Mouse (Mus musculus): ENCODE results near the gene Ndrg2. TPM values are rescaled to one million over a fixed set of nuclear protein-coding genes. Genes with fewer than 3 reads are reported as not detected.

Gene Ndrg2
- polyA plus RNA-seq, 1 experiment from 2014 or later, result 10.4 TPM

- no peaks in the 10 kb centered on the region for H3K27me3 ChIP-seq (ENCODE audit: control insufficient read depth, insufficient read depth, low read length)
- H3K27ac ChIP-seq (ENCODE audit: low read depth, low read length), result no peak overlapping the region
- no peaks in the 10 kb centered on the region for H3K9me3 ChIP-seq (ENCODE audit: control insufficient read depth, low read length)
- no peaks in the 10 kb centered on the region for H3K36me3 ChIP-seq (ENCODE audit: control insufficient read depth, insufficient read depth, low read length)
- DNase-seq (ENCODE audit: low spot score) (no peak), ATAC-seq (ENCODE audit: insufficient read depth, low FRiP score, low TSS enrichment) (no peak)
- no peaks in the 10 kb centered on the region for H3K4me1 ChIP-seq (ENCODE audit: control insufficient read depth, insufficient read depth, low read length)
- no peak overlapping the region for H3K4me3 ChIP-seq (ENCODE audit: low read depth, low read length)
- no peak overlapping the region for H3K4me2 ChIP-seq (ENCODE audit: low read depth)
- H3K9ac ChIP-seq (ENCODE audit: low read length), result no peak overlapping the region
- 93% methylated on average over 9 of the region's 9 CpGs for WGBS
Measured at GRCm38 (mm10) chr14:51903782-51904181, 10.2 kb downstream of the Ndrg2 start.

- H3K9me3 ChIP-seq (ENCODE audit: control insufficient read depth, low read length), result no peaks in the 10 kb centered on the region
- H3K4me2 ChIP-seq (ENCODE audit: low read depth), result no peak overlapping the region
- ATAC-seq (ENCODE audit: insufficient read depth, low FRiP score, low TSS enrichment), result peak; percentile 65; the same call in 1 of the 2 replicates
- H3K27me3 ChIP-seq (ENCODE audit: control insufficient read depth, insufficient read depth, low read length), result no peaks in the 10 kb centered on the region
- H3K27ac ChIP-seq (ENCODE audit: low read depth, low read length), result no peak overlapping the region
- no peaks in the 10 kb centered on the region for H3K36me3 ChIP-seq (ENCODE audit: control insufficient read depth, insufficient read depth, low read length)
- no peak overlapping the region for H3K9ac ChIP-seq (ENCODE audit: low read length)
- DNase-seq (ENCODE audit: low spot score), result peak; percentile 80
- H3K4me3 ChIP-seq (ENCODE audit: low read depth, low read length), result no peak overlapping the region
- WGBS, result 62% methylated on average over 9 of the region's 9 CpGs
- no peaks in the 10 kb centered on the region for H3K4me1 ChIP-seq (ENCODE audit: control insufficient read depth, insufficient read depth, low read length)
Measured at GRCm38 (mm10) chr14:51902806-51903710, 10.9 kb downstream of the Ndrg2 start.

- Histone ChIP-seq H3K4me1 (ENCODE audit: control insufficient read depth, insufficient read depth, low read length) (no peaks in the 10 kb centered on the region), H3K9ac (ENCODE audit: low read length) (no peak overlapping the region), H3K4me3 (ENCODE audit: low read depth, low read length) (no peak overlapping the region), H3K36me3 (ENCODE audit: control insufficient read depth, insufficient read depth, low read length) (no peaks in the 10 kb centered on the region), H3K27ac (ENCODE audit: low read depth, low read length) (no peak overlapping the region), H3K4me2 (ENCODE audit: low read depth) (no peak overlapping the region), H3K9me3 (ENCODE audit: control insufficient read depth, low read length) (no peaks in the 10 kb centered on the region), H3K27me3 (ENCODE audit: control insufficient read depth, insufficient read depth, low read length) (no peaks in the 10 kb centered on the region)
- DNase-seq (ENCODE audit: low spot score) (no peak), ATAC-seq (ENCODE audit: insufficient read depth, low FRiP score, low TSS enrichment) (no peak)
- 86% methylated on average over 1 of the region's 1 CpGs for WGBS
Measured at GRCm38 (mm10) chr14:51899351-51899750, 14.6 kb downstream of the Ndrg2 start.

- no peak overlapping the region for H3K27ac ChIP-seq (ENCODE audit: low read depth, low read length)
- H3K4me3 ChIP-seq (ENCODE audit: low read depth, low read length), result no peak overlapping the region
- no peak overlapping the region for H3K9ac ChIP-seq (ENCODE audit: low read length)
- no peaks in the 10 kb centered on the region for H3K4me1 ChIP-seq (ENCODE audit: control insufficient read depth, insufficient read depth, low read length)
- WGBS, result 87% methylated on average over 8 of the region's 8 CpGs
- H3K4me2 ChIP-seq (ENCODE audit: low read depth), result no peak overlapping the region
- DNase-seq (ENCODE audit: low spot score) (no peak), ATAC-seq (ENCODE audit: insufficient read depth, low FRiP score, low TSS enrichment) (no peak)
- H3K9me3 ChIP-seq (ENCODE audit: control insufficient read depth, low read length), result no peaks in the 10 kb centered on the region
- no peaks in the 10 kb centered on the region for H3K36me3 ChIP-seq (ENCODE audit: control insufficient read depth, insufficient read depth, low read length)
- no peaks in the 10 kb centered on the region for H3K27me3 ChIP-seq (ENCODE audit: control insufficient read depth, insufficient read depth, low read length)
Measured at GRCm38 (mm10) chr14:51896539-51897170, 17.3 kb downstream of the Ndrg2 start.

GRCm38 (mm10) chr14:51896019-51896418 is 17.9 kb downstream of the Ndrg2 start:
- Histone ChIP-seq H3K9ac (ENCODE audit: low read length) (no peak overlapping the region), H3K4me1 (ENCODE audit: control insufficient read depth, insufficient read depth, low read length) (no peaks in the 10 kb centered on the region), H3K27me3 (ENCODE audit: control insufficient read depth, insufficient read depth, low read length) (no peaks in the 10 kb centered on the region), H3K27ac (ENCODE audit: low read depth, low read length) (no peak overlapping the region), H3K4me3 (ENCODE audit: low read depth, low read length) (no peak overlapping the region), H3K4me2 (ENCODE audit: low read depth) (no peak overlapping the region), H3K9me3 (ENCODE audit: control insufficient read depth, low read length) (no peaks in the 10 kb centered on the region), H3K36me3 (ENCODE audit: control insufficient read depth, insufficient read depth, low read length) (peaks cover 3% of the 10 kb centered on the region; the same call in 1 of the 2 replicates)
- WGBS, result 88% methylated on average over 6 of the region's 6 CpGs
- ATAC-seq (ENCODE audit: insufficient read depth, low FRiP score, low TSS enrichment) (no peak), DNase-seq (ENCODE audit: low spot score) (no peak)

- peaks cover 10% of the 10 kb centered on the region for H3K36me3 ChIP-seq (ENCODE audit: control insufficient read depth, insufficient read depth, low read length)
- DNase-seq (ENCODE audit: low spot score), result no peak
- WGBS, result 79% methylated on average over 14 of the region's 14 CpGs
- no peak for ATAC-seq (ENCODE audit: insufficient read depth, low FRiP score, low TSS enrichment)
- no peak overlapping the region for H3K4me3 ChIP-seq (ENCODE audit: low read depth, low read length)
- no peak overlapping the region for H3K9ac ChIP-seq (ENCODE audit: low read length)
- H3K4me1 ChIP-seq (ENCODE audit: control insufficient read depth, insufficient read depth, low read length), result no peaks in the 10 kb centered on the region
- no peak overlapping the region for H3K27ac ChIP-seq (ENCODE audit: low read depth, low read length)
- no peaks in the 10 kb centered on the region for H3K27me3 ChIP-seq (ENCODE audit: control insufficient read depth, insufficient read depth, low read length)
- no peak overlapping the region for H3K4me2 ChIP-seq (ENCODE audit: low read depth)
- no peaks in the 10 kb centered on the region for H3K9me3 ChIP-seq (ENCODE audit: control insufficient read depth, low read length)
Measured at GRCm38 (mm10) chr14:51895071-51895470, 18.9 kb downstream of the Ndrg2 start.

GRCm38 (mm10) chr14:51893809-51894208 is 20.1 kb downstream of the Ndrg2 start:
- Histone ChIP-seq H3K27me3 (ENCODE audit: control insufficient read depth, insufficient read depth, low read length) (no peaks in the 10 kb centered on the region), H3K4me3 (ENCODE audit: low read depth, low read length) (no peak overlapping the region), H3K4me2 (ENCODE audit: low read depth) (no peak overlapping the region), H3K27ac (ENCODE audit: low read depth, low read length) (no peak overlapping the region), H3K9me3 (ENCODE audit: control insufficient read depth, low read length) (no peaks in the 10 kb centered on the region), H3K9ac (ENCODE audit: low read length) (no peak overlapping the region), H3K36me3 (ENCODE audit: control insufficient read depth, insufficient read depth, low read length) (peaks cover 15% of the 10 kb centered on the region), H3K4me1 (ENCODE audit: control insufficient read depth, insufficient read depth, low read length) (no peaks in the 10 kb centered on the region)
- ATAC-seq (ENCODE audit: insufficient read depth, low FRiP score, low TSS enrichment) (no peak), DNase-seq (ENCODE audit: low spot score) (no peak)
- WGBS, result 62% methylated on average over 3 of the region's 3 CpGs

- H3K36me3 ChIP-seq (ENCODE audit: control insufficient read depth, insufficient read depth, low read length), result peaks cover 15% of the 10 kb centered on the region
- WGBS, result 32% methylated on average over 10 of the region's 10 CpGs
- no peak overlapping the region for H3K27ac ChIP-seq (ENCODE audit: low read depth, low read length)
- no peak overlapping the region for H3K4me2 ChIP-seq (ENCODE audit: low read depth)
- ATAC-seq (ENCODE audit: insufficient read depth, low FRiP score, low TSS enrichment) (no peak), DNase-seq (ENCODE audit: low spot score) (no peak)
- H3K9me3 ChIP-seq (ENCODE audit: control insufficient read depth, low read length), result no peaks in the 10 kb centered on the region
- H3K4me3 ChIP-seq (ENCODE audit: low read depth, low read length), result no peak overlapping the region
- H3K9ac ChIP-seq (ENCODE audit: low read length), result no peak overlapping the region
- no peaks in the 10 kb centered on the region for H3K27me3 ChIP-seq (ENCODE audit: control insufficient read depth, insufficient read depth, low read length)
- H3K4me1 ChIP-seq (ENCODE audit: control insufficient read depth, insufficient read depth, low read length), result no peaks in the 10 kb centered on the region
Measured at GRCm38 (mm10) chr14:51893094-51893794, 20.7 kb downstream of the Ndrg2 start.
